Mouse (Mus musculus) CD8-positive naive resting alpha-beta T cell, adult 57 days (primary cell): ENCODE results near the gene Tcf23. TPM values are rescaled to one million over a fixed set of nuclear protein-coding genes. Genes with fewer than 3 reads are reported as not detected.

Experiments
- total RNA-seq: library from RNA; stranded (reverse); gene quantifications from one replicate; pipeline ENCODE4 v1.2.4, GENCODE M21; 2023

Tcf23 gene
- total RNA-seq = not detected

DNA sequence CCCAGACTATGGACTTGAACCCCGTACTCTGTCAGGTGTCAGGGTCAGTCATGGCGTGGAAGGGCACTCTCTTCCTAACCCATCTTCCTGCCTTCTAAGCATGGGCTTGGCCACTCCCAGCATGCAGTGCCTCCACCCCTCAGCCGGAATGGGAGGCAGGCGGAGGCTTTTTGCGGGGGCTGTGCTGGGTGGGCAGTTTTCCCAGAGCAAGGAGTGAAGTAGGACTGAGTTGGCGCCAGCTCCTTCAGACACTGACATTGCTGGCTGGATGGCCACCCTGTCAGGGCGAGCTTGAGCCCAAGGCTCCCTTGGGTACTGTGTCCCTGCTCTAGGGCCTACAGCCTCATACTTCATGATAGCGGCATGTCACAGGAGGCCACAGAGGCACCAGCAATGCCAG lies at the start of gene Tcf23:
Gene Tcf23 (plus strand): TSS at position 247 of the 400 bp plus-strand sequence.

GRCm38 (mm10) chr5:30921256-30922033 lies 47.0 kb upstream of the Tcf23 start, which contains the start of gene Khk:
TSS of gene Khk (plus strand) at chr5:30921431.

GRCm38 (mm10) chr5:30944956-30945781 lies 23.3 kb upstream of the Tcf23 start, which contains the start of gene Cgref1:
TSS of gene Cgref1 (minus strand) at chr5:30945591.

GRCm38 (mm10) chr5:30959966-30960501 lies 8.4 kb upstream of the Tcf23 start, which contains the start of gene Preb:
TSS of gene Preb (minus strand) at chr5:30960361.

Other genes starting within 250 kb of the Tcf23 start
- gene Mapre3, start 154.0 kb upstream of the Tcf23 start, total RNA-seq = 16.6 TPM
- 36.4 TPM for gene Tmem214, start 100.7 kb upstream of the Tcf23 start, total RNA-seq
- gene Agbl5, start 80.0 kb upstream of the Tcf23 start, total RNA-seq = 13.4 TPM
- gene Ost4, start 60.9 kb upstream of the Tcf23 start, total RNA-seq = 142 TPM
- gene Emilin1, start 55.3 kb upstream of the Tcf23 start, total RNA-seq = 4.6 TPM
- gene Khk, start 47.2 kb upstream of the Tcf23 start, total RNA-seq = 19.2 TPM
- gene Cgref1, start 23.1 kb upstream of the Tcf23 start, total RNA-seq = not detected
- gene Preb, start 8.3 kb upstream of the Tcf23 start, total RNA-seq = 180 TPM
- gene Atraid, start 79.7 kb downstream of the Tcf23 start, total RNA-seq = 26.5 TPM
- 8.3 TPM for gene Slc5a6, start 80.3 kb downstream of the Tcf23 start, total RNA-seq
- gene Cad, start 86.1 kb downstream of the Tcf23 start, total RNA-seq = 53.8 TPM
- gene Dnajc5g, start 137.6 kb downstream of the Tcf23 start, total RNA-seq = not detected
- not detected for gene Slc30a3, start 139.6 kb downstream of the Tcf23 start, total RNA-seq
- gene Trim54, start 148.1 kb downstream of the Tcf23 start, total RNA-seq = not detected
- not detected for gene Ucn, start 170.2 kb downstream of the Tcf23 start, total RNA-seq
- 16.1 TPM for gene Mpv17, start 185.6 kb downstream of the Tcf23 start, total RNA-seq
- gene Gm29609, start 211.2 kb downstream of the Tcf23 start, total RNA-seq = 2.9 TPM
- gene Gtf3c2, start 211.5 kb downstream of the Tcf23 start, total RNA-seq = 166 TPM
- gene Snx17, start 224.6 kb downstream of the Tcf23 start, total RNA-seq = 57.0 TPM
- 43.7 TPM for gene Eif2b4, start 224.8 kb downstream of the Tcf23 start, total RNA-seq
- gene Zfp513, start 233.6 kb downstream of the Tcf23 start, total RNA-seq = 21.2 TPM